Mouse (Mus musculus): ENCODE results near the gene Cnppd1.

Cnppd1 gene

GRCm38 (mm10) chr1:75147411-75148135, 5.1 kb upstream of the Cnppd1 start:
- peak; percentile 64 to 79 for DNase-seq

- DNase-seq: no peak
These were observed 3.1 kb upstream of the Cnppd1 start for GRCm38 (mm10) chr1:75145589-75145988.

- peak; percentile 68 to 82 for DNase-seq
These were observed 873 bp downstream of the Cnppd1 start for GRCm38 (mm10) chr1:75141486-75142190.

- DNase-seq: peak; percentile 56 to 63
These were observed 1.8 kb downstream of the Cnppd1 start for GRCm38 (mm10) chr1:75140601-75141190.

- DNase-seq: no peak
These were observed 4.1 kb downstream of the Cnppd1 start for GRCm38 (mm10) chr1:75138448-75138847.

GRCm38 (mm10) chr1:75136730-75137129, 5.8 kb downstream of the Cnppd1 start:
- no peak for DNase-seq

GRCm38 (mm10) chr1:75136293-75136692, 6.2 kb downstream of the Cnppd1 start:
- no peak for DNase-seq

GRCm38 (mm10) chr1:75133421-75134207, 8.9 kb downstream of the Cnppd1 start, which contains the start of gene Slc23a3:
TSS of gene Slc23a3 (minus strand) at chr1:75133890.
- DNase-seq: peak; percentile 68 to 82

- DNase-seq: no peak
These were observed 13.9 kb downstream of the Cnppd1 start for GRCm38 (mm10) chr1:75128641-75129040.

- DNase-seq: no peak
These were observed 17.1 kb downstream of the Cnppd1 start for GRCm38 (mm10) chr1:75125418-75125817.

GRCm38 (mm10) chr1:75124346-75125321, 17.9 kb downstream of the Cnppd1 start, which contains the start of gene Nhej1:
TSS of gene Nhej1 (minus strand) at chr1:75125200.
- peak; percentile 96 to 98 for DNase-seq

GRCm38 (mm10) chr1:75122211-75122610, 20.3 kb downstream of the Cnppd1 start:
- peak in 1 of 2 experiments; percentile 53 for DNase-seq
